Mouse (Mus musculus): ENCODE measurements at regions not wholly inside any gene's neighbourhood (a gene's known extent, or its start where the extent isn't known, plus 50 kb on each side); places are given as distances from the start of the nearest gene placed in this dataset.

DNA sequence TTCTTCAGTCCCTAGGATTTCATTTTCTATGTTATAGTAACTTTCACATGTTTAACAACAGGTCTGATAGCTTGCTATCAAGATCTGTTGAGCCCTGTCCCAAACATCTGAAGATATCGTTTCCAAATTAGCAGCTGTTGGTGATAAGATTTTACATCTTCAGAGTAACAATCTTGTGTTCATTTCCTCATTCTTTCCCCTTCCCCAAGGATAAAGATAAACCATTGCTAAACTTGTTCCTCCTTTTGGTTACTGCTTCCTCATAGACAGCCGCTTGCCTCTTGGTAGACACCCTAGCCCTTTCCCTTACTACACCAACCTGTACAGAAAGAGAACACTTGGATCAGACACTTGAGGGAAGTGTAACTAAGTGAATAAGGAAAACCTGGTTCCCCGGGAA lies 58.6 kb downstream of the Kcnrg start:
- no peak for DNase-seq

DNA sequence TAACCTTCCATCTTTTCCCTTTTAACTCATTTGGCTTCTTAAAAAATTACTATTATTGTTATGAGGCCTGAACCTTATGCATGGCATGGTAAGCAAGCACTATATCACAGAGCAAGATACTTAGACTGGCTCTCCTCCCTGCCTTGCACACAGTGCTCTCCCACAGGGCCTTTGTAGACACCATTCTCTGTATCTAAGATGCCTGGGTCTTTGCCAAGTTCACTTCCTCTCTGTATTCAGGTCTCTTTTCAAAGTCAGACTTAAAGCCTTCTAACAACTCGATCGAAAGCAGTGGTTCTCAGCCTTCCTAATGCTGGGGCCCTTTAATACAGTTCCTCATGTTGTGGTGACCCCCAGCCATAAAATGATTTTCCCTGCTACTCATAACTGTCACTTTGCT lies 65.9 kb downstream of the Kcnrg start:
- DNase-seq = no peak

DNA sequence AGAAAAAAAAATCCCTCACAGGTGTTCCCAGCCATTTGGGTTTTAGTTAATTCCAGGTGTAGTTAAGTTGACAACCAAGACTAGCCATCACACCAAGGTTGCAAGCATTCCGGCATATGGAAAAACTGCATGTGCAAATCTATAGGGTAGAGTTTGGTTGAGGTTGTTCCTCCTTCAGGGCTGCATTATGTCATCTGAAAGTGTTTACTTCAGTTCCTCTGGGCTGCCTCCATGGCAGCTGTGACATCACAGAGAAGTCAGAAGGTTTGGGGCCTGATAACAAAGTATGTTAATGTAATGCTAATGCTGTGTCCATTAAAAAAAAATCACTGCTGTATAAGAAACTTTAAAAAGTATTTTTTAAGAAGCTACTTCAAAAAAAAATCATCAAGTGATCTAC lies 70.8 kb downstream of the Kcnrg start:
- DNase-seq = no peak

DNA sequence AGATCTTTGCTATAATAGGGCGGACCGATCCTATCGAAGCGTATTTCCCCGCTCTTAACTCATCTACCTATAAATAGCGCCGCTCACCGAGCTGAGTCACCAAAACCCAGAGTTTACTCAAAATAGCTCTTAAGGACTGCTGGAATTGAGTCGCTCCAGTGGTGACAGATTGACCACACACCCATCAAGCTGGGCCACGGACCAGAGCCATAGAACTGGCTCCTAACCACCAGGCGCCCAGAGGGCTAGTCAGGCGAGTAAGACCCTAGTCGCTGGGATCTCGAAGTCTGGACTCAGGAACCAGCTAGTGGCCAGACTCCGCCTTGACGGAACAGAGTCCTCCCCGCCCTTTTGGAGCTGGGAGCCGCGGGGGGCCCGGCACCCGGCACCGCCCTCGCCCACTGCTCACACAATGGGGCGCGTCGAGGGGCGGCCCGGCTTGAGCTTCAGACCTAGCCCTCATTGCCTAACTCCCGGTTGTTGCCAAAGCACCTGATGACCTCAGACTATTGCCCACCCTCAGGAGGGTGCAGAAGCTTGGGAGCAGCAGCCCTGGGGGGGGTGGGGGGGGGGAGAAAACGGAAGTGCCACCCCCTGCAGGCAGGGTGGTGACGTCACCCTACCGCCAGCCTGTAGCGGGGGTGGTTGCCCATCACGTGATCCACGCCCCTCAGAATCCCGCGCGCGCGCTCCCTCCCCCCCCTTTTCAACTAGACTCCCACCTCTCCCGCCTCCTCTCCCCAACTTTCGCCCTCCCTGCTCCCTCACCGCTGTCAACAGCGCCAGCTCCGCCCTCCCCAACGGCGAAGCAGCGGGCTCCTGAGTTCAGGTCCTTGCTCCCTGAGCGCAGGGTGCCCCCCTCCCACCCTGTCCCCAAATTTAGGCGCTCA lies 73.8 kb downstream of the Kcnrg start:
- peak; percentile 92 for DNase-seq

- DNase-seq = peak; percentile 87
Observed at GRCm38 (mm10) chr14:61681708-61682701, 74.7 kb downstream of the Kcnrg start.

DNA sequence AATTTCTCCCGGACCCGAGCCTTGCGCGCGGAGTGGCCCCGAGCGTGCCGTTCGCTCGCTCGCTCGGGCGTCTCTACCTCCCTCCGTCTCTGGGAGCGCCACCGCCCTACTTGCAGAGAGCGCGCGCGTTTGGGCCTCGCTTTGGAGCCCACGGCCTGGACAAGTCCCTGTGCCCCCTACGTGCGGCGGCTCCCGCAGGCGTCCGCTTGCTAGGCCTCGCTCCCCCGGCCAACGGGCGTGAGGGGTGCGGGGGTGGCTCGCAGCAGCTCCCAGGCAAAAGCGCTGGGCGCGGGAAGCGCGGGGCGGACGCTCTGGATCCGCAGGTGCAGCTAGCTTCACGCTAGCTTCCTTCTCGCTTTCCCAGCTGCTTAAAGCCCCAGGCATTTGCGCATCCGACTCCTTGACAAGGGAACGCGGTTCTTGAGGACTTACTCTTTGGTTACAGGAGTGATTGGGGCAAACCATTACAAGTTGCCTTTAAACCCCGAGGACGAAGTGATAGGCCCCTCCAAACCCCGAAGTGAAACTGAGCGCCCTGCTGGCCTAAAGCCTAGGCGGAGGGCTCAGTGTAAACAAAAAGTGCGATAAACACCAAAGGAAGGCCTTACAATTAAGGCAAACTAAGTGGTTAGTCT lies 75.6 kb downstream of the Kcnrg start:
- DNase-seq = peak; percentile 82

GRCm38 (mm10) chr14:61683356-61683740 lies 76.1 kb downstream of the Kcnrg start:
- peak; percentile 42 for DNase-seq

- peak; percentile 34 for DNase-seq
Observed at GRCm38 (mm10) chr14:61683791-61684411, 76.6 kb downstream of the Kcnrg start.

DNA sequence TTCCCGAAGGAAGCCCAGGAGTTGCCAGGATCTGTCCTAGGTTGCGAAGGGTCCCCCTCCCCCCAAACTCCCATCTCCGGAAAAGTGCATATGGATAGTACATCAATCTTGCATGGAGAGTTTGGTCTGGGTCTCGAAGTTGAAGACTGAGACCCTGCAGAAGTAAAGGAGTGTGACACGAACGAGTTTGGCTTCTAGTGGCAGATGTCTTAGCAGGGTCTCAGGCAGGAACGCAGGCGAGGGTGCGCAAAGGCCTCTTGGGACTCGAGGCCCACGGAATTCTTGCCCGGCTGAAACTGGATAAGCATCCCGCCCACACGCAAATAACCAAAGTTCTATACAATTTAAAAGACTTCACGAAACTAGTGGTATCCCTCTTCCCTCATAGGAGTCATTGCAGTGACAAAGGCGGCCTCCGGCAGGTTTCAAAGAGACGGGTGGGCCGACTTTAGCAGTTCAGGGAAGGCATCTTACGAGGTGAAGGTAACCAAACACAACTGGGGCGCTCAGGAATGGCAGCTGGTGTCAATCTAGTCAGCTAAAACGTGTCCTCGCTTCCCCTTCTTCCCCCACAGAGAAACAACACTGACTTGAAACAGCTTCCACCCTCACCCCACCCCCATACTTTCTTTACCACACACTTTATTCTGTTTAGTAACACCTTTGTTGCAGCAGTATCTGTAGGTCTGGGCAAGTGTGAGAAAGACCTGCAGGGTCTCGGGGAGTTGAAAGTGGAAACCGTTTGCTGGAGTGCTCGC lies 77.4 kb downstream of the Kcnrg start:
- peak; percentile 41 for DNase-seq

- DNase-seq = no peak
Observed at GRCm38 (mm10) chr14:61685231-61685800, 78.1 kb downstream of the Kcnrg start.

GRCm38 (mm10) chr14:61686101-61686691 lies 78.9 kb downstream of the Kcnrg start:
- peak; percentile 46 for DNase-seq

DNA sequence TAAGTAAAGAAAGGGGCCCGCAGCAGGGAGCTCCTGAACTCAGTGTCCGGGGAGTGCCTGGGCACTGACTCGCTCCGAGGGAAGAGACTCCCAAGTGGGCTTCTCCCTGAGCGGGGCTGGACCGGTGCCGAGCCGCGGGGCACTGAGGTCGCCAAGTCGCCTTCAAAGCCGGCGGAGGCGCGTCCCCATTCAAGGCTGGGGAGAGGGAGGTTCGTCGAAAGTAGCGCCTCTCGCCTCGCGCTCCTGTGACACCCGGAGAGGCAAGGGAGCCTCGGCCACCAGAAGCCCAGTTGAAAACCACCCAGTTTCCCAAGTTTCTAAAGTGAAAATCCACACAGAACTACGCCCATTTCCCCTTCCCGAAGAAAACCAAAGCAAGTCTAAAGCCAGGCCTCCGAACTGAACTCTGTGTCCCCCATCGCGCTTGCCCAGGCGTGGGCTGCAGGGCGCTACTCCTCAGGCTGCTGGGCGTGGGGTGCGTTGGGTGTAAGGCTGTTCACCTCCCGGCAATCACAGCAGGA lies 79.6 kb downstream of the Kcnrg start:
- DNase-seq = peak; percentile 46

- DNase-seq = no peak
Observed at GRCm38 (mm10) chr14:61687346-61688012, 80.2 kb downstream of the Kcnrg start.

- no peak for DNase-seq
Observed at GRCm38 (mm10) chr14:61688013-61688520, 80.8 kb downstream of the Kcnrg start.

- DNase-seq = no peak
Observed at GRCm38 (mm10) chr14:61688666-61689065, 81.4 kb downstream of the Kcnrg start.

- no peak for DNase-seq
Observed at GRCm38 (mm10) chr14:61689281-61689680, 82.0 kb downstream of the Kcnrg start.

DNA sequence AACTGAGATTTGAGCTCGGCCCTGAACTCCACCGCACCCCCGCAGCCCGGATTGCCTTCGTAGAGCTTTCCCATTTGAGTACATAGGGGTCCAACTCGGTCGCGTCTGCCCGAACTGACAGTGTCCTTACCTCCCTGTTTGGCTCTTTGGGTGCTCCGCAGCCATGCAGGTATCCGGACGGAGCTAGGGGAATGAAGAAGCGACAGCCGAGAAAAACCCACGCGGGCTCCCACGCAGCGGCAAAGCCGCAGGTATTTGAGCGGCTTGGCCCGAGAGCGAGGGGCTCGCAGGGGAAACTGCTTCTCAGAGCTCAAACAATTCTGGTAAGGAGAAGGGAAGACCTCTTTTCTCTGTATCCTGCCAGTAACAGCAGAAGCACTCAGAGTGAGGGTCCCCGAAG lies 82.5 kb downstream of the Kcnrg start:
- no peak for DNase-seq

DNA sequence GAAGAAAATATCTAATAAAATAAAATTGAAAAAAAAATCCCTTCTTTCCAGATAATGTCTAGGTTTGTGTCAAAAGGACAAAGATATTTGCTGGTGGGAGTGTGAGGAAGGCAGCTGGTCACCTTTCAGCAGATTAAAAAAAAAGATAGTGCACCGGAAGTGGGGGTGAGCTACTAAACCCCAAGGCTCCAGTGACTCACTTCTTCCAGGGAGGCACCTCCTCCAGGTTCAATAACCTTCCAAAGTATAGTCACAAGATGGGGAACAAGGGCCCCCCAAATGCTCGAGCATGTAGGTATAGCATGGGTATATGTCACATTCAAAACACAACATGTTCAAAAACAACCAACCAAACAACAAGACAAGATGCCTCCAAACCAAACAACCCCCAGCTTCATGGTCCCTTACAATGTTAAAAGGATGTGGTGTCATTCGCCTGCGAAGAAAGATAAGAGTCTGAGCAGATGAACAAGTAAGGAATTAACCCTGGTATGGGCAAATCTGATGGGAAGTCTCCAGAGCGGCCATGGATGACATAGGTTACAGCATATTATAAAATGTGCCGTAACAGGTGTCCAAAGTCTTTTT lies 84.6 kb downstream of the Kcnrg start:
- DNase-seq = no peak

DNA sequence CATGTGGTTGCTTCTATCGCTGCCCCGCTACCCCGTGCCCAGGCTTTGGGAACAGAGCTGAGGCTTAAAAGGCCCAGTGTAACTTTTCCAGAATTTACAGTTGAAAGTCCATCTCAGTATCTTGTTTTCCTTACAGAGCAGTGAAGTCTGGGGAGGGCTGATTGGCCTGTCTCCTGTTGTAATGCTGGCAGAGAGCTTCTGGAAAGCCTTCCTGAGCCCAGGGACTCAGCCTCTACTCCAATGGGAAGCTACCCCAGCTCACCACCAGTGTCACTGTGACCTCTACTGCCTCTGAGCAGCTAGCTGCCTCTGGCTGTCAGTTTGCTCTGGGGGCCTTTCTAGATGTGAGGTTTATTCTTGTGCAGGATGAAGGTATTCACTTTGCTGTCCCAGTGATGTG lies 87.5 kb downstream of the Kcnrg start:
- no peak for DNase-seq
